Mouse (Mus musculus) ES-E14 (cell line): ENCODE measurements around the gene Hoxa5. TPM values are rescaled to one million over a fixed set of nuclear protein-coding genes. Genes with fewer than 3 reads are reported as not detected.

Source experiments
- DNase-seq: peaks from one replicate; pipeline ENCODE4 v3.0.0-alpha.2; 2013; ENCODE audit warnings: low read depth, low spot score
- H3K27ac ChIP-seq: 2 replicates; pipeline ENCODE4 v1.5.1; 2012; ENCODE audit warnings: low read depth, mild to moderate bottlenecking, low read length, moderate library complexity, mixed read lengths; ENCODE audit not compliant: poor library complexity, insufficient read depth, severe bottlenecking
- H3K36me3 ChIP-seq: 2 replicates; pipeline ENCODE4 v1.6.1; 2012; ENCODE audit warnings: mild to moderate bottlenecking, low read length, moderate library complexity, mixed read lengths; ENCODE audit not compliant: control insufficient read depth, poor library complexity, insufficient read depth, severe bottlenecking
- H3K4me1 ChIP-seq, 2 experiments: fragments of 150-350 bp in 1 of 2; sonication (generic) in 1 of 2; 2 replicates each; pipeline ENCODE4 v1.6.1; 2012; ENCODE audit warnings: low read length in 2 of 2, mild to moderate bottlenecking in 1 of 2, mixed read lengths in 1 of 2; ENCODE audit not compliant: control insufficient read depth in 2 of 2, insufficient read depth in 2 of 2, poor library complexity in 1 of 2
- H3K4me3 ChIP-seq, 2 experiments: fragments of 150-350 bp in 1 of 2; sonication (generic) in 1 of 2; 2 replicates each; pipeline ENCODE4 v1.5.1; 2012; ENCODE audit warnings: low read length in 2 of 2, low read depth in 1 of 2, mild to moderate bottlenecking in 1 of 2, mixed read lengths in 1 of 2; ENCODE audit not compliant: insufficient read depth in 1 of 2, poor library complexity in 1 of 2, severe bottlenecking in 1 of 2
- H3K9ac ChIP-seq: 2 replicates; pipeline ENCODE4 v1.6.1; 2012; ENCODE audit warnings: low read depth, mild to moderate bottlenecking, low read length, mixed read lengths; ENCODE audit not compliant: poor library complexity, insufficient read depth, severe bottlenecking
- H3K9me3 ChIP-seq: fragments of 150-350 bp; sonication (generic); 2 replicates; pipeline ENCODE4 v1.6.1; 2012; ENCODE audit warnings: low read depth, mild to moderate bottlenecking, low read length; ENCODE audit not compliant: control insufficient read depth, insufficient read depth
- CHD2 ChIP-seq: IDR thresholded peaks from 2 replicates; pipeline ENCODE4 v1.6.1; 2014; ENCODE audit warnings: mild to moderate bottlenecking, low read depth, low read length, inconsistent platforms
- HCFC1 ChIP-seq: IDR thresholded peaks from 2 replicates; pipeline ENCODE4 v1.6.1; 2012; ENCODE audit warnings: low read length, inconsistent platforms, borderline replicate concordance; ENCODE audit not compliant: insufficient read depth
- MAFK ChIP-seq: IDR thresholded peaks from 2 replicates; pipeline ENCODE4 v1.6.1; 2014; ENCODE audit warnings: mild to moderate bottlenecking, low read depth, low read length, inconsistent platforms; ENCODE audit not compliant: insufficient read depth
- ZC3H11A ChIP-seq: IDR thresholded peaks from 2 replicates; pipeline ENCODE4 v1.6.1; 2012; ENCODE audit warnings: low read depth, mild to moderate bottlenecking, inconsistent platforms, low read length, borderline replicate concordance
- ZNF384 ChIP-seq: IDR thresholded peaks from 2 replicates; pipeline ENCODE4 v1.6.1; 2012; ENCODE audit warnings: low read depth, low read length, inconsistent platforms
- in situ Hi-C, 2 experiments: fragments of 600-800 bp; cut with MboI; formaldehyde crosslinking; loops; one replicate each; pipeline ENCODE4 v1.15.1; 2025; ENCODE audit warnings: low sequenced_read_pairs in 2 of 2, inconsistent platforms in 1 of 2; ENCODE audit not compliant: unreplicated experiment in 2 of 2
- total RNA-seq: library from RNA; depleted of rRNA; stranded (reverse); fragments of 300-350 nt; gene quantifications from 2 replicates; pipeline ENCODE4 v1.2.3, GENCODE M21; 2012

Gene Hoxa5
- total RNA-seq, 1 experiment: 0.49 TPM

GRCm38 (mm10) chr6:52245040-52245756 is 40.8 kb upstream of the Hoxa5 start:
- Histone ChIP-seq H3K4me3 (no peak overlapping the region; a peak in 1 of 4 replicates), H3K9me3 (no peaks in the 10 kb centered on the region), H3K9ac (no peak overlapping the region), H3K27ac (no peak overlapping the region), H3K36me3 (no peaks in the 10 kb centered on the region), H3K4me1 (peaks cover 0 to 3% of the 10 kb centered on the region in 2 experiments; a peak in 2 of 4 replicates)
- DNase-seq: no peak
- in situ Hi-C loops: no loop called here
- TF ChIP-seq MAFK (no peak), ZNF384 (no peak), CHD2 (no peak), HCFC1 (no peak), ZC3H11A (no peak)

DNA sequence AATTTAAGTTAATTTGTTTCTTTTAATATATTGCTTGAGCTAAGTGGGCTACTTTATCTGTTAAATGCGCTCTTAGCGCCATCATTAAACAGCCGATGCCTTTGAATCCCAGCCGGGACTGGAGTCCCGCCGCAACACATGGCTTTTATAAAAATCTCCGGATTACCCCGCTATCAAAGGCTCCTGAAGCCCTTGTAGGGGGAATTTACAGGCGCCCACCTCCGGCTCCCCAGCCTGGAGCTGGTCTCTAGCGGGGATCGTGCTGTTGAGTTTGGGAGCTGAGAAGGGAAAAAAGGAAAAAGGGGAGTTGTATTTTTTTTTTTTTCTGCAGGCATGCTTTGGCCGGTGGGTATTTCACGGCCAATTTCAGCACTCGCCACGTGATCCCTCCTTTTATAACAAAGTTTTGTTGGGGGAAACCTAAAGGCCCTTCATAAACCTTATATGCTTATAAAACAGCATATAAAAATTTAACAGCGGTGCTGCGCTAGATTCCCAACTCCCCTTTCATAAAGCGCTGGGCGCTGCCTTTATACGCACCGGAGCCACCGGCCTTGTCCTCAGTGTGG is 40.2 kb upstream of the Hoxa5 start:
- in situ Hi-C loops: no loop called here
- Histone ChIP-seq H3K4me1 (peaks cover 0 to 6% of the 10 kb centered on the region in 2 experiments; a peak in 2 of 4 replicates), H3K9ac (no peak overlapping the region)

DNA sequence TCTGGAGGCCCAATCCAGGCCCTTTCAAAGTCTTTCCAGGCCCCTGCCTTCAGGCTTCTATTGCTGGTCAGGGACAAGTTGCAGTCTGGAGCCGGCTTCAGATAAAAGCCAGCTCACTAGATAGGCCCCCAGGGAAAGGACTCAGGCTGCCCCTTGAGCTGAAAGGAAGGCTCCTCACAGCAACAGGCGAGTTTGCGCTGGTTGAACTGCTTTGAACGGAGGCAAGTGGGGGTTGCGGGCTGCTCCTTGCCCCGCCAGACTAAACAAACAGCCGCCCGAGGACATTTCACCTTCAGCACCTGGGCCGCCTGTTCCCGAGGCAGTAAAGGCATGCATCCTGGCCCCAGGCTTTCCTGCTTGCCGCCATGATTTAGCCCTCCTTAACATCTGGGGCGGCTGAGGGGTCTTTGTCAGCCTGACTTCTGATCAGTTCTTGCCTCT is 39.3 kb upstream of the Hoxa5 start:
- no peaks in the 10 kb centered on the region for H3K9me3 ChIP-seq
- H3K27ac ChIP-seq: no peak overlapping the region
- TF ChIP-seq HCFC1 (no peak), ZC3H11A (no peak), ZNF384 (no peak), MAFK (no peak), CHD2 (no peak)
- no peak overlapping the region for H3K4me3 ChIP-seq
- in situ Hi-C loops: no loop called here
- no peak for DNase-seq
- peaks cover 0 to 6% of the 10 kb centered on the region in 2 experiments; a peak in 2 of 4 replicates for H3K4me1 ChIP-seq
- H3K9ac ChIP-seq: no peak overlapping the region
- H3K36me3 ChIP-seq: no peaks in the 10 kb centered on the region

More for the DNA sequence above, 40.2 kb upstream of the Hoxa5 start:
- TF ChIP-seq HCFC1 (no peak), MAFK (no peak), ZNF384 (no peak)
- Histone ChIP-seq H3K36me3 (no peaks in the 10 kb centered on the region), H3K27ac (no peak overlapping the region), H3K4me3 (no peak overlapping the region; a peak in 1 of 4 replicates), H3K9me3 (no peaks in the 10 kb centered on the region)
- no peak for DNase-seq

GRCm38 (mm10) chr6:52242801-52243332 is 38.5 kb upstream of the Hoxa5 start:
- in situ Hi-C loops: no loop called here
- no peak overlapping the region for H3K4me3 ChIP-seq
- H3K9me3 ChIP-seq: no peaks in the 10 kb centered on the region
- no peak for TF ChIP-seq HCFC1
- no peak for TF ChIP-seq MAFK
- TF ChIP-seq ZC3H11A: no peak
- no peak for TF ChIP-seq ZNF384
- no peak for TF ChIP-seq CHD2
- no peak overlapping the region for H3K27ac ChIP-seq
- DNase-seq: no peak
- peaks cover 0 to 6% of the 10 kb centered on the region in 2 experiments; a peak in 2 of 4 replicates for H3K4me1 ChIP-seq
- H3K36me3 ChIP-seq: no peaks in the 10 kb centered on the region
- H3K9ac ChIP-seq: no peak overlapping the region
